Mouse (Mus musculus) intestine, postnatal 0 days (tissue): Measurements from ENCODE around the gene Oxt. TPM values are rescaled to one million over a fixed set of nuclear protein-coding genes. Genes with fewer than 3 reads are reported as not detected.

ENCODE experiments used
- ATAC-seq: fragments of 200-750 bp; cut with Nextera tagmentation; 2 replicates; pipeline ENCODE4 v1.8.0; 2017; ENCODE audit warnings: mild to moderate bottlenecking, moderate TSS enrichment, moderate library complexity
- H3K27ac ChIP-seq: fragments of 300-500 bp; sonication (generic); 2 replicates; pipeline ENCODE4 v1.5.1; 2014; ENCODE audit warnings: mild to moderate bottlenecking, low read depth, low read length, moderate library complexity
- H3K27me3 ChIP-seq: fragments of 300-500 bp; sonication (generic); replicated peaks from 2 replicates; pipeline ENCODE4 v1.6.1; 2014; ENCODE audit warnings: low read length, mixed read lengths; ENCODE audit not compliant: control insufficient read depth, insufficient read depth
- H3K36me3 ChIP-seq: fragments of 300-500 bp; sonication (generic); 2 replicates; pipeline ENCODE4 v1.6.1; 2014; ENCODE audit warnings: mild to moderate bottlenecking, moderate library complexity; ENCODE audit not compliant: control insufficient read depth, insufficient read depth
- H3K4me1 ChIP-seq: fragments of 300-500 bp; sonication (generic); replicated peaks from 2 replicates; pipeline ENCODE4 v1.6.1; 2014; ENCODE audit warnings: antibody characterized with exemption, low read length, mixed read lengths; ENCODE audit not compliant: control insufficient read depth, insufficient read depth
- H3K4me2 ChIP-seq: fragments of 300-500 bp; sonication (generic); replicated peaks from 2 replicates; pipeline ENCODE4 v1.6.1; 2014; ENCODE audit warnings: low read depth, mild to moderate bottlenecking, moderate library complexity
- H3K4me3 ChIP-seq: fragments of 300-500 bp; sonication (generic); 2 replicates; pipeline ENCODE4 v1.5.1; 2014; ENCODE audit warnings: low read depth, low read length
- H3K9ac ChIP-seq: fragments of 300-500 bp; sonication (generic); 2 replicates; pipeline ENCODE4 v1.6.1; 2014; ENCODE audit warnings: mild to moderate bottlenecking, low read depth, low read length
- H3K9me3 ChIP-seq: fragments of 300-500 bp; sonication (generic); 2 replicates; pipeline ENCODE4 v1.6.1; 2016; ENCODE audit warnings: mixed run types; ENCODE audit not compliant: control insufficient read depth
- CTCF ChIP-seq: sonication (generic); IDR thresholded peaks from 2 replicates; pipeline ENCODE4 v1.5.1; 2016; ENCODE audit warnings: low read depth, mild to moderate bottlenecking, control low read depth, antibody characterized with exemption, moderate library complexity
- WGBS: fragments of 180-500 bp; shearing (Covaris S2); extraction: QIAGEN DNeasy Blood & Tissue Kit; methylation state at CpG from one replicate; pipeline ENCODE4 v1.1.7; 2014; 5-methylcytosine and 5-hydroxymethylcytosine counted together
- polyA plus RNA-seq: library from polyadenylated mRNA; unstranded; fragments of >200 nt; fragmentation: Nextera tagmentation; extraction: Ambion mirVana; gene quantifications from 2 replicates; pipeline ENCODE4 v1.2.1, GENCODE M21; 2015

Oxt gene
- polyA plus RNA-seq, 1 experiment from 2014 or later = not detected

DNA sequence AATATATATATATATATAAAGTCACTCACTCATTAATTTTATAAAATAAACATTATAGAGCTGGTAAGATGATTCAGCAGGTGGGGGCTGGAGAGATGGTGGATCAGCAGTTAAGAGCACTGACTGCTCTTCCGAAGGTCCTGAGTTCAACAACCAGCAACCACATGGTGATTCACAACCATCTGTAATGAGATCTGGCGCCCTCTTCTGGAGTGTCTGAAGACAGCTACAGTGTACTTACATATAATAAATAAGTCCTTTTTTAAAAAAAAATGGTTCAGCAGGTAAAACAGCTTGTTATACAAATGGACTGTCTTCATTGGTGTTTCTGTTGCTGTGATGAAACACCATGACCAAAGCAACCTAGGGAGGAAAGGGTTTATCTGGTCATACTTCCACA, 18.0 kb upstream of the Oxt start:
- Histone ChIP-seq H3K4me1 (0 out of 2 replicates have a peak, but pooled peaks cover 3% of the 10 kb centered on the region), H3K36me3 (peaks cover 20% of the 10 kb centered on the region), H3K27me3 (no peaks in the 10 kb centered on the region), H3K4me3 (no peak overlapping the region), H3K27ac (no peak overlapping the region), H3K9ac (no peak overlapping the region), H3K9me3 (no peaks in the 10 kb centered on the region), H3K4me2 (no peak overlapping the region)
- peak; percentile 52; the same call in 1 of the 2 replicates for TF ChIP-seq CTCF
- ATAC-seq = no peak
- 81% methylated on average over 2 of the region's 2 CpGs for WGBS

DNA sequence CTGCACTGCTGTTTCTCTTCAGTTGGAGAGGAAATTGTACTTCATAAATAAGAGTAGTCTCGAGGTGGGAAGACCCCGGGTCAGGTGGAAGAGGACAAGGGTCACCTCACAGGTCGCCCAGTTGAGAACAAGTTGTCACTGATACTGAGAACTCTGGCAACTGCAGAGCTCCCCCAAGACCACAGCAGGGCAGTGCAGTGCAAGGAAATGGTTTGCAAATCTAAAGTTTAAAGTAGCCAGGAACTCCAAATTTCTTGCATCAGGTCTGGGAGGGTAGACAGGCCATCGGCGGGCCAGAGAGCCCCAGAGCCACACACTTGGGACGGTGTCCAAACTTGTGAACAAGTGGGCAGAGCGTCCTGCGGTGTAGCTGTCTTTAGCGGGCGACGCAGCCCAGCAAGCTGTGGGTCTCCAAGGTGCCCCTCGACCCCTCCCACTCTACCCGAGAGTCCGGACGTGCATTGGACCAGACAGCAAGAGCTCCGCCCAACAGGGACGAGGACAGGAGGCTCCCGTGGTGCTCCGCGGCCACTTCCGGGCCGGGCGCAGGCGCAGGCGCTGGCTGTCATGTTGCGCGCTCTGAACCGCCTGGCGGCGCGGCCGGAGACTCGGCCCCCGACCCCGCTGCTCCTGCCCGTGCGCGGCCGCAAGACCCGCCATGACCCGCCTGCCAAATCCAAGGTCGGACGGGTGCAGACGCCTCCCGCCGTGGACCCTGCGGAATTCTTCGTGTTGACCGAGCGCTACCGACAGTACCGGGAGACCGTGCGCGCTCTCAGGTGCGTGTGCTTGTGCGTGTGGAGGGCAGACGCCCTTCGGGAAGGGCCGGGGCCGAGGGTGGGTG, 12.5 kb upstream of the Oxt start, which contains the start of gene Mrps26:
Gene Mrps26, plus strand, starts transcription at position 531 of the 844 bp plus-strand sequence.
- Histone ChIP-seq H3K36me3 (peaks cover 9% of the 10 kb centered on the region), H3K9me3 (no peaks in the 10 kb centered on the region), H3K4me3 (peak within 1 kb of the TSS; percentile 82), H3K27me3 (no peaks in the 10 kb centered on the region), H3K9ac (peak within 1 kb of the TSS; percentile 75), H3K27ac (peak within 1 kb of the TSS; percentile 77), H3K4me2 (peak within 1 kb of the TSS; percentile 92), H3K4me1 (0 out of 2 replicates have a peak, but pooled peaks cover 5% of the 10 kb centered on the region)
- peak; percentile 64 for TF ChIP-seq CTCF
- WGBS = under 1% methylated on average over 61 of the region's 61 CpGs
- peak; percentile 97 for ATAC-seq

DNA sequence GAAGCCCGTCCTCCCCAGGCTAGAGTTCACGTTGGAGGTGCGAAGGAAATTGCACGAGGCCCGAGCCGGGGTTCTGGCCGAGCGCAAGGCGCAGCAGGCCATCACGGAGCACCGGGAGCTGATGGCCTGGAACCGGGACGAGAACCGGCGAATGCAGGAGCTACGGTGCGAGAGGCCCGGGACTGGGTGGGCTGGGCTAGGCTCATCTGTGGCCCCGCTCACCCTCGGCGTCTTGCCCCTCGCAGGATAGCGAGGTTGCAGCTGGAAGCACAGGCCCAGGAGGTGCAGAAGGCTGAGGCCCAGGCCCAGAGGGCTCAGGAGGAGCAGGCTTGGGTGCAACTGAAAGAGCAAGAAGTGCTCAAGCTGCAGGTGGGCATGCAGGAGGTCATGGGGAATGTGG, 11.9 kb upstream of the Oxt start:
- Histone ChIP-seq H3K4me3 (peak overlapping the region; percentile 82), H3K36me3 (peaks cover 9% of the 10 kb centered on the region), H3K27me3 (no peaks in the 10 kb centered on the region), H3K9ac (peak overlapping the region; percentile 75), H3K4me2 (peak overlapping the region; percentile 92), H3K27ac (no peak overlapping the region; the same call in 1 of the 2 replicates), H3K9me3 (no peaks in the 10 kb centered on the region), H3K4me1 (0 out of 2 replicates have a peak, but pooled peaks cover 5% of the 10 kb centered on the region)
- WGBS = under 1% methylated on average over 23 of the region's 23 CpGs
- no peak; the same call in 1 of the 2 replicates for ATAC-seq
- no peak for TF ChIP-seq CTCF

DNA sequence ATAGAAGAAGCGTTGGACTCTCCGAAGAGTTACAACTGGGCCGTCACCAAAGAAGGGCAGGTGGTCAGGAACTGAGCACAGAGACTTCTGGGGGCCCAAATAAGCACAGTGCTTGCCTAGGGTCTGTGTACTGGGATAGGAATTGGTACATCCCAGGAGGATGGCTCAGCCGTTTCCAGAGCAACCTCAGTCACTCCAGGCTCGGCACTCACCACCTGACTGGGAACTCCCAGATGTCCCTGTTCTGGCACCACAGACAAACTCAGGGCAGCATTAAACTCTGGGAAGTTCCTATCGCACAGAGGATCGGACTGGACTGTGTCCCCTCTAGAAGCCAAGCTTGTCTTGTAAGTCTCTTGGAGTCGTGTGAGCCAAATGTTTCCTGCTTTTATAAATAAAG, 11.0 kb upstream of the Oxt start:
- WGBS = 77% methylated on average over 8 of the region's 8 CpGs
- no peaks in the 10 kb centered on the region for H3K27me3 ChIP-seq
- H3K4me2 ChIP-seq = peak overlapping the region; percentile 92; the same call in 1 of the 2 replicates
- TF ChIP-seq CTCF = no peak
- ATAC-seq = no peak
- no peak overlapping the region for H3K4me3 ChIP-seq
- H3K27ac ChIP-seq = no peak overlapping the region
- 0 out of 2 replicates have a peak, but pooled peaks cover 5% of the 10 kb centered on the region for H3K4me1 ChIP-seq
- no peak overlapping the region for H3K9ac ChIP-seq
- peaks cover 9% of the 10 kb centered on the region for H3K36me3 ChIP-seq
- H3K9me3 ChIP-seq = no peaks in the 10 kb centered on the region

DNA sequence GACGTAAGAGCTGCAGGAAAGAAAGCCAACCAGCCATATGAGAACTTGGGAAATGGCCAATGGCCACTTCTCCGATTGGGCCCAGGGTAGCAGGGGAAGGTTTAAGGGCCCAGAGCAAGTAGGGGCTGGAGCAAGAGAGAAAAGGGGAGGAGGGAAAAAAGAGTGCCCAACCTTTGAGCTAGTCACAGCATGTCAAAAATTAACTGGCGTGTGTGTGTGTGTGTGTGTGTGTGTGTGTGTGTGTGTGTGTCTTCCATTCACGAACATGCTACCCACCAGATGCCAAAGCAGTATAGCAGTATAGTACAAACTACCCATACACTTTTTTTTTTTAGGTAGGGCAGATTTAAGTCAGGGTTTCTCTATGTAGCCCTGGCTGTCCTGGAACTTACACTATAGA, 7.1 kb upstream of the Oxt start:
- peaks cover 9% of the 10 kb centered on the region for H3K36me3 ChIP-seq
- no peak for ATAC-seq
- H3K4me2 ChIP-seq = no peak overlapping the region
- H3K27ac ChIP-seq = no peak overlapping the region
- no peak for TF ChIP-seq CTCF
- no peak overlapping the region for H3K9ac ChIP-seq
- H3K4me3 ChIP-seq = no peak overlapping the region
- H3K9me3 ChIP-seq = no peaks in the 10 kb centered on the region
- no peaks in the 10 kb centered on the region for H3K4me1 ChIP-seq
- no peaks in the 10 kb centered on the region for H3K27me3 ChIP-seq
- 67% methylated on average over 4 of the region's 4 CpGs for WGBS

DNA sequence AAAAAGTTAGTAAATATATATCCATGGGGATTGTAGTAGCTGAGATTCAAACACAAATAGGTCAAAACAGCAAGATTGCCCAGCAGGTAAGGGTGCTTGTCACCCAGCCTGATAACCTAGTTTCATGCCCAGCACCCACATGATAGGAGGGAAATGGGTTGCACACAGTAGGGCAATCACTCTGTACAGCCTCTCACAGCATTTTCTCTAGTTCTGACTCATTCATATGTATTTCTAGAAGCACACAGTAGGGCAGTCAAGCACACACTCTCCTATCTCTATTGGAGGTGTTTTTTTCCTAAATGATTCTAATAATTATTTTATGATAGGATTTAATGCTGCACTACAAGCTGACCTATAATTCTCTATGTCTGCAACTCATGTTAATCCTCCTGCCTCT, 6.0 kb upstream of the Oxt start:
- H3K4me3 ChIP-seq = no peak overlapping the region

More for the DNA sequence above, 6.0 kb upstream of the Oxt start:
- Histone ChIP-seq H3K4me2 (no peak overlapping the region), H3K4me1 (no peaks in the 10 kb centered on the region), H3K36me3 (peaks cover 9% of the 10 kb centered on the region), H3K27ac (no peak overlapping the region), H3K9me3 (no peaks in the 10 kb centered on the region), H3K9ac (no peak overlapping the region), H3K27me3 (no peaks in the 10 kb centered on the region)
- no peak for TF ChIP-seq CTCF
- ATAC-seq = no peak
